Mouse (Mus musculus) left cerebral cortex, postnatal 36 days (tissue): Measurements from ENCODE around the gene Pcca. TPM values are rescaled to one million over a fixed set of nuclear protein-coding genes. Genes with fewer than 3 reads are reported as not detected.

ENCODE experiments used
- DNase-seq, 2 experiments: peaks; one replicate each; pipeline ENCODE4 v3.0.0; 2021 to 2022; ENCODE audit warnings: low spot score in 2 of 2, mixed read lengths in 1 of 2
- intact Hi-C: fragments of 180-260 bp; cut with DNase I; formaldehyde crosslinking; loops from one replicate; pipeline ENCODE4 v1.15.1; 2025
- total RNA-seq, 2 experiments: library from RNA; stranded (reverse); gene quantifications; 2 replicates each; pipeline ENCODE4 v1.2.3; 2021

The Pcca gene
- total RNA-seq, 2 experiments from 2014 or later, result 32.7 to 35.3 TPM

DNA sequence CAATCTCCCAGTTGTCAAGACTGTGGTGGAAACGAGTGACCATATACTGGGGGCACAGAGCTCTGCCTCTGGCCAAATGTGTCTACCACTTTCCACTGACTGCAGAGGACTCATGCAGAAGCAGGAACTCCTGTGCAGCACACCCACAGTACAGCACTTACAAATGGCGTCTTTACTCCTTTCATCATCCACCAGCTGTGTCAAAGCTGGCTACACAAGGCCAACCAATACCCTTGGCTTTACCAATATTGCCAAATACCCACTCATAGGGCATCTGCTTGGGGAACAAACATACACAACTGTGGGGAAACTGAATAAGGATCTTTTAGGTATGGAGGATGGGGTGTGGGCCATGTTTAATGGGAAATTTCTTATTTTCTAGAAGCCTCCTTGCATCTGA lies 367.6 kb downstream of the Pcca start:
- intact Hi-C loops, result no loop called here
- no peak for DNase-seq

DNA sequence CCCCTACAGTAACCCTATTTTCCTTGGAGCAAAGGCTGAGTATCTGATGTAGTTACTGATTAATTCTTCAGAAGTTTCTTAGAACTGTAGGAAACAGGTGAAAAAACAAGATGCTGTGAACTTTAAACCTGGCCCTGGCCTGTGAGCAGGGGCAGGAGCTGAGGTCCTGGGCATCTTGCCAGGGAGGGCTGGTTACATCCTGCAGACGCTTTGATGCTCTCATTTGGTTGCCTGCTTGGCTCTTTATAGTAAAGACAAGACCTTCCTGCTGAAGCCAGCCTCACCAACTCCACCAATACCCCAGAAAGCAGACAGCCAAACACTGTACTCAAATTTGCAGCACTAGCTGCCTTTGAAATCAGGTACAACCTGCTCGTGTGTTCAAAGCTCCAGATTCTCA lies 368.0 kb downstream of the Pcca start:
- intact Hi-C loops, result no loop called here
- no peak for DNase-seq

DNA sequence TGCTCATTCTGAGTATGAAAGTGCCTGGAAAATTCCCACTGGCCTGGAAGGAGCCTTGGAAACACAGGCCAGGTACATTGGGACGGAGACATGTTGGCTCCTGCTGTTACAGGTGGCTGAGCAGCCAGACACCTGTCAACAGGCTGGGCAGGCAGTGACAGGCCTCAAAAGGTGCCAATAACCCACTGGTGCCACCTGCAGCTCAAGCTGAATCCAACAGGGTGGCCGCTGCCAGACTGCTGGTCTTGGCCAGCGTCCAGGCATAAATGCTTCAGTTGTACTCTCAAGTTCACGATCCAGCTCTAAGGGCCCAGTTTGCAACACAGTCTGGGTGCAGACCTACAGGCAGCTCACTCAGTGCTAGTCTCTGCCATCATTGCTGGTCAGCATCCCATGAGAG lies 368.8 kb downstream of the Pcca start:
- intact Hi-C loops, result no loop called here
- DNase-seq, result no peak

DNA sequence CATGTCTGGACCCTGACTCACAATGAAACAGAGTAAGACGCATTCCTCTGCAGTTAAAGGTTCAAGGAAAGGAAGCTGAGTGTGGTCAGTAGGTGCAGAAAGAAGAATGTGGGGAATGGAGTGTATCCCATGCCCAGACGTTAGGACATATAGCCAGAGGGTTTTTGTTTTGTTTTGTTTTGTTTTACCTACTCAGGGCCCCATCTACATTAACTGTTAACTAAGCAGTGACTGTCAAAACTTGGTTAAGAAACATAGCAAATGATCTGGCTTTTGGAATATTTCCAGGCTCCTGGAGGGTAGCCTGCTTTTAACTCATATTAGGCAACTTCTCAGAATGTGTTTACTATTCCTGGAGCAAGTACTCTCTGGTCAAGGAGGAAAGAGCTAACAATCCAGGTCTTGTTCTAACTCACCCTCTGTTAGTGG lies 369.8 kb downstream of the Pcca start:
- no peak for DNase-seq
- intact Hi-C loops, result no loop called here

DNA sequence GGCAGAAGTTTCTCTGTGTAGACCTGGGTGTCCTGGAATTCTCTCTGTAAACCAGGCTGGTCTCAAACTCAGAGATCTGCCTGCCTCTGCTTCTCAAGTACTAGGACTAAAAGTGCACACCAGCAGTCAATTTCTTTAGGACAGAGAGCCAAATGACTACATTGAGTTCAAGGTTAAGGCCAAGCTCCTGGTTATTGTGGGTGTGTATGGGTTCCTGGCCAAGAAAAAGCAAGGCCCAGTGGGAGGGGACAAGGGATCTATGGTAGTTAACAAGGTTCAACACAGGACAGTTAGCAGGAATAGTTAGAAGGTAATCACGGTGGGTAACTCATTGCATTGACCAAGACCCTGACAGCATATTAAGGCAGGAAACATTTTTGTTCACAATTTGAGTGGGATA lies 370.9 kb downstream of the Pcca start:
- no peak for DNase-seq
- intact Hi-C loops, result no loop called here

GRCm38 (mm10) chr14:122908075-122908474 lies 374.0 kb downstream of the Pcca start:
- intact Hi-C loops, result no loop called here
- DNase-seq, result no peak

GRCm38 (mm10) chr14:122909368-122910091 lies 375.4 kb downstream of the Pcca start:
- intact Hi-C loops, result no loop called here

DNA sequence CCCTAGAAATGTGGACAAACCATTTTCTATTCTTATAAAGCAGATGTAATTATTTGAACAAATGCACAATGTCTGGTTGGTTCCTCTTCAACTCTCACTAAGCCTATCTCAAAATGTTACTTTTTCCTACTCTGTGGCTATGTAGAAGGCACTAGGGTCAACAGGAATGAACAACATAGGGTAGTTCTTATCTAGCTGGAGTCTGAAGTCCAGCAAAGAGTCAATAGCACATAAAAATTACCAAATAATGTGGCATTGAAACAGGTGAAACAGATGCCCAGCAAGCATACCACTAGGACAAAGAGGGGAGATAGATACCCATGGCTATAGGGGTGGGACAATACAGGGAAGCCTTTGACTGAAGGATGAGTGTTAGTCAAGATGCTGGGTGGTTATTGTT lies 377.1 kb downstream of the Pcca start:
- no peak for DNase-seq
- intact Hi-C loops, result no loop called here

More at GRCm38 (mm10) chr14:122909368-122910091, 375.4 kb downstream of the Pcca start:
- DNase-seq, result no peak

- no peak for DNase-seq
- intact Hi-C loops, result no loop called here
Observed at GRCm38 (mm10) chr14:122912137-122912536, 378.0 kb downstream of the Pcca start.

DNA sequence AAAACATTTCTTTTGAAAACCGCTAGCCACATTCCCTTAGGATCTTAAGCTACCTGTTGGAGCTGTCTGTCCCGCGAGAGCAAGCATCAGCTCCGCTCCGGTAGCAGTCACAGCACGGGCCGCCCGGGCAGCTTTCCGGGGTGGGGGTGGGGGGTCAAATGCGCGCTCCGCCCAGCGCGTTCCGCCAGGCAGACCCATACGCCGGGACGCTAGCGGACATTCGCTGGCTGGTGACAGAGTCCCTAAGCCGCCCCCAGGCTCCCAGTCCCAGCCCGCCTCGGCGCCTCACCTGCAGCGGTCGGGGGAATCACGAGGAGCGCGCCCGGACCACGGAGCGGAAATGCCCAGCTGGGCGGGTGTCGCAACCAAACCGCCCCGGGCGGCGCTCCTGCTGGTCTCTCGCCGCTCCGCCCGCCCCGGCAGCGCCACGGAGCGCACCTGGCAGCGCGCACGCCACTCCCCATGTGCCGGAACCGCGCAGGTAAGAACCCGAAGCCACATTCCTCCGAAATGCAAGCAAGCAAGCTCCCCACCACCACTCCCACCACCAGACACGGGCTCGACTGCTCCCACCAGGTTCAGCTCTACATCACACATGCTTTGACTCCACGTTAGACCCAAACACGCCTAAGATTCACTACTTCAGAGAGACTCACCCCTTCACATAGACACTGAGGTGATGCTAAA lies 378.8 kb downstream of the Pcca start:
- DNase-seq, result peak; percentile 71 to 78
- intact Hi-C loops, result no loop called here

DNA sequence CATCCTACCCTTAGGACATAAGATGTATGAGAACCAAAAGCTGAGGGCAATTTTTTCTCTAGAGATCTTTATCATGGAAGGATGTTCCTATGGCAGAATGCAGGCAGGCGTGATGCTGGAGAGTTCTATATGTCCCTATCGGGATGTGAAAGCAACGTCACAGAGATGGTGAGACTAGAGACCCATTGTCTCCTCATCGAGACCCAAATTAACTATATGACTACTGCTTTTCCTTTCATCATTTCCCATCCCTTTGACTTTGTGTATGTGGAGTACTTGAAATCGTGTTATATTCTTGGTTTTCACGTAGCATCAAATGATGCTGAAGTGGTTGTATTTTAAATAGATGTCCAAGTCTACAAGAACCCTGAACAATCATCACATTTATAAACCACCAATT lies 379.5 kb downstream of the Pcca start, which contains the start of gene Ggact:
Ggact (minus strand) TSS at position 101 of the 400 bp plus-strand sequence.
- intact Hi-C loops, result no loop called here
- DNase-seq, result no peak

DNA sequence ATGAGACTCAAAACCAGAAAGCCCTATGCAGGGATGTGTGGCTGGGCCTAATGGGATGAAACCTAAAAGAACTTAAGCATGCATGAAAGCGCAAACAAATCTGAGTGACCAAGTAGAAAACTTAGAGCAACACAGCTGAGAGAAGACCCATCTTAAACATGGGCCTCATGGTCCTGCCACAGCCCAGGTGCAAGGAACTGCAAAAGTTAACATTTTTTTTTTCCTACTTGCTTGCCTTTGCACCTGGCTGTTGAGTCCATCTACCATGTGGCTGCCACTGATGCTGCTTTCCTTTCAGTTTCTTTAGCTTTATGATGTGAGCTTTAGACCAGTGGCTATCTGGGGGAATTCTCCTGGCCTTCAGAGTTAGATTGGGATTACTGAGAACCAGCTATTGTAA lies 383.6 kb downstream of the Pcca start:
- intact Hi-C loops, result no loop called here
- DNase-seq, result no peak

GRCm38 (mm10) chr14:122920011-122920410 lies 385.9 kb downstream of the Pcca start:
- DNase-seq, result no peak
- intact Hi-C loops, result no loop called here

DNA sequence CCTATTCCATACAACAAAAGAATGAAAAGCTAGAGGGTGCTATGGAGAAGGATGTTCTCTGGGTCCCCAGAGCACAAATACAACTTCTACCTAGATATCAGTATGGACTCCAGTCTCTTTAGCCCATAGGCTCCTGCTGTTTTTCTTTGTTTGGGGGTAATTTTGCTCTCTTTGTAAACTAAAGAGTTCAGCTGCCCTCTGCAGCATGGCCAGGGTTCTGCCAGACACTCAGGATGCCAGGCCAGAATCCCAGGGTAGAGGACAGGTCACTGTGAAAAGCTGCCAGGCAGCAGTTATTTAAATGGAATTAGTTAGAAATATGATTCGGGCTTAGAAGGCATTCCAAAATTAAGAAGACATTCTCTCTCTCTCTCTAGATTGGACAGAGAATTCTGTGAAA lies 402.3 kb downstream of the Pcca start:
- DNase-seq, result no peak
- intact Hi-C loops, result no loop called here

Other genes with a start within 250 kb of the Pcca start
- gene Gm5089, start 83.2 kb upstream of the Pcca start, total RNA-seq, result under 1 TPM in 1 of 2 experiments, not detected in 1; 0.25 TPM
- 1 to 10 TPM; 3.6 to 4.3 TPM for gene Zic5, start 68.6 kb upstream of the Pcca start, total RNA-seq
- 10 to 100 TPM; 12.7 to 19.1 TPM for gene Zic2, start 58.9 kb upstream of the Pcca start, total RNA-seq
- gene Gm10837, start 43.7 kb upstream of the Pcca start, total RNA-seq, result not detected